Mouse (Mus musculus): Measurements from ENCODE around the gene Nnat.
A peak's percentile ranks its signal among the peaks of the same experiment; 100 is the strongest.
"Not testable (repeated sequence)": the region's sequence is repeated elsewhere in the genome, so short reads cannot be mapped to it uniquely, and the experiment has no call there.

The Nnat gene

GRCm38 (mm10) chr2:157552158-157552886, 7.6 kb upstream of the Nnat start:
- no peak for DNase-seq

GRCm38 (mm10) chr2:157556074-157556698, 3.7 kb upstream of the Nnat start:
- no peak for DNase-seq

GRCm38 (mm10) chr2:157558051-157558450, 1.8 kb upstream of the Nnat start:
- DNase-seq = peak; percentile 63

GRCm38 (mm10) chr2:157558520-157558919, 1.4 kb upstream of the Nnat start:
- peak; percentile 41 for DNase-seq

- no peak for DNase-seq
These were observed 438 bp upstream of the Nnat start for GRCm38 (mm10) chr2:157559440-157559839.

- DNase-seq = peak; percentile 25
These were observed 424 bp downstream of the Nnat start for GRCm38 (mm10) chr2:157560302-157560701.

- peak; percentile 90 for DNase-seq
These were observed 1.4 kb downstream of the Nnat start for GRCm38 (mm10) chr2:157561165-157561836.

- DNase-seq = peak; percentile 35
These were observed 3.2 kb downstream of the Nnat start for GRCm38 (mm10) chr2:157563031-157563430.

GRCm38 (mm10) chr2:157564723-157565122, 4.8 kb downstream of the Nnat start:
- no peak for DNase-seq

- DNase-seq = no peak
These were observed 5.6 kb downstream of the Nnat start for GRCm38 (mm10) chr2:157565446-157565845.

GRCm38 (mm10) chr2:157565898-157566259, 6.0 kb downstream of the Nnat start:
- no peak for DNase-seq

GRCm38 (mm10) chr2:157566260-157566952, 6.5 kb downstream of the Nnat start:
- DNase-seq = peak; percentile 93

- DNase-seq = no peak
These were observed 7.5 kb downstream of the Nnat start for GRCm38 (mm10) chr2:157567235-157567961.

- no peak for DNase-seq
These were observed 9.0 kb downstream of the Nnat start for GRCm38 (mm10) chr2:157568881-157569280.

GRCm38 (mm10) chr2:157569796-157570485, 10.1 kb downstream of the Nnat start:
- peak; percentile 67 for DNase-seq

- peak; percentile 72 for DNase-seq
These were observed 11.4 kb downstream of the Nnat start, which contains the start of gene Blcap for GRCm38 (mm10) chr2:157571224-157571832. TSS of gene Blcap (minus strand) at chr2:157571274.

- no peak for DNase-seq
These were observed 12.9 kb downstream of the Nnat start for GRCm38 (mm10) chr2:157572786-157573185.

- DNase-seq = not testable (repeated sequence)
These were observed 25.5 kb downstream of the Nnat start for GRCm38 (mm10) chr2:157585351-157585750.

- no peak for DNase-seq
These were observed 37.1 kb downstream of the Nnat start for GRCm38 (mm10) chr2:157596876-157597566.

- no peak for DNase-seq
These were observed 41.6 kb downstream of the Nnat start for GRCm38 (mm10) chr2:157601435-157601839.

Measured in cerebellum, adult 9-10 months (tissue).